Mouse (Mus musculus) gastrocnemius, postnatal 14 days (tissue): ENCODE measurements around the gene Cox8b. TPM values are rescaled to one million over a fixed set of nuclear protein-coding genes. Genes with fewer than 3 reads are reported as not detected.
A peak's percentile ranks its signal among the peaks of the same experiment; 100 is the strongest.

Source experiments
- DNase-seq: peaks from one replicate; pipeline ENCODE4 v3.0.0; 2021; ENCODE audit warnings: mixed read lengths
- intact Hi-C: fragments of 180-260 bp; cut with DNase I; formaldehyde crosslinking; loops from one replicate; pipeline ENCODE4 v1.15.1; 2025; ENCODE audit warnings: low total_unique reads
- total RNA-seq, 2 experiments: library from RNA; stranded (reverse); gene quantifications; 2 replicates each; pipeline ENCODE4 v1.2.3; 2021

The Cox8b gene
- total RNA-seq, 2 experiments from 2014 or later = 1,269 to 1,458 TPM

DNA sequence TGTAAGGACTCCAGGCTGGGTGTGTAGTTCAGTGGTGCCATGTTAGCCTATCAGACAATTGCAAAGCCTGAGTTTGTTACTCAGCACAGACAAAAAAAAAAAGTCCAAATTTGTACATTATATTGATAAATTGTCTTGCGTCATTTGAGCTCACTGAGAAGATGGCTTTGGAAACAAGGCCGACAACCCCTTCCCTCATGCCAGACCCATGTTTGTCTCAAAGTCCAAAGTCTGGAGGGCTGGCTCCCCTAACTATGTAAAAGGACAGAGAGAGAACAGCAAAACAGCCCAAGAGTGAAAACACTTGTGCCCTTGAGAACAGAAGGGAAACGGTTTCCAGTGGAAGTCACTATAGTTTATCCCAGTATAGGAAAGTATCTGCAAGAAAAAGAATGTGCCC, 19.8 kb downstream of the Cox8b start:
- intact Hi-C loops = no loop called here
- no peak for DNase-seq

DNA sequence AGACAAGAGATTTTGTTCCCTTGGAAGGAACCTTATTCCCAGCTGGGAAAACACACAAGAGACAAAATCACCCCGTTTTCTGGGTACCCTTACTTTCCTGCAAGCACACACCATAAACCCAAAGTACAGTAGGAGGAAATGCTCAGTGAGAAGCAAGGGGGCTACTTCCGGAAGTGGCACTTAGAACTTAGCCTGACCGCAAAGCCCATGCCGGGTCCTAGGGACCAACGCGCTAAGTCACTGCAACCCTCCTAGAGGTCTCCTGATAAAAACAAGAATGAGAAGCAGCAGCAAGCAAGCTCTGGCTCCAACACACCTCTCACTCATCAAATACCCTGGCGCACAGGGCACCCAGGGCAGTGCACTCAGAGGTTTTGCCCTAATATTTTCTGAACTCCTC, 20.9 kb downstream of the Cox8b start:
- intact Hi-C loops = no loop called here
- no peak for DNase-seq

DNA sequence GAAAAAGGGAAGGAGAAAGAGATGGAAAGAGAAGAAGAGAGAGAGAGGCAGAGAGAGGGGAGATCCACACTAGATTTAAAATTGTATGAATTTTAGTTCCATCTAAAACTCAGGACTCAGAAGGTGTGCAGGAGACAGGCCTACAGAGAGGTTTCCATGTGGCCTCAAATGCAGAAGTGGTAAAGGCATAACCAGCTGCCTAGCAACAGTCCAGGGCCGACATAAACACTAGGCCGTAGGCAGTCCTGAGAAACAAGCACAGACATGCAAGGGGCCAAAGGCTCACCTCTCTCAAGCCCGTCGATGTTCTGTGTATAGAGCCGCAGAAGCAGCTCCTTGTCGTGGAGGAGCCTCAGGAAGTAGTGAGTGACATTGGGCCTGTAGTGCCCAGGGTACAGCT, 22.9 kb downstream of the Cox8b start:
- intact Hi-C loops = no loop called here
- DNase-seq = no peak

DNA sequence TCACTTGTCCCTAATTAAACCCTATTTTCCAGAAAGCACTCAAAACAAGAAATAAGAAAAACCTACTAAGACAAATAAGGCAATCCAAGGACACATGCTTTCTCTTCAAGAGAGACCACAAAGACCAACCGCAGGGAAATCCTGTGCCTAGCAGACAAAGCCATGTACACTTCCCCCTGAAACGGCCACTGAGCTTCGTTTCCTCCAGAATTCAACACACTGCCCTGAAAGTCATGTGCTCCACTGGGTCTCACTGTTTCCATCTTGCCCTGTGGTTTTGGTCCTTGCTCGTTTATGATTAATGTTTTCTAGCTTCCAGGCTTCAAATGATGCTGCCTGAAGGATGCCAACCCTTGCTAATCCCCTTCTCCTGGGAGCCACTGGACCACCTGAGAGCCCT, 26.0 kb downstream of the Cox8b start:
- intact Hi-C loops = no loop called here

DNA sequence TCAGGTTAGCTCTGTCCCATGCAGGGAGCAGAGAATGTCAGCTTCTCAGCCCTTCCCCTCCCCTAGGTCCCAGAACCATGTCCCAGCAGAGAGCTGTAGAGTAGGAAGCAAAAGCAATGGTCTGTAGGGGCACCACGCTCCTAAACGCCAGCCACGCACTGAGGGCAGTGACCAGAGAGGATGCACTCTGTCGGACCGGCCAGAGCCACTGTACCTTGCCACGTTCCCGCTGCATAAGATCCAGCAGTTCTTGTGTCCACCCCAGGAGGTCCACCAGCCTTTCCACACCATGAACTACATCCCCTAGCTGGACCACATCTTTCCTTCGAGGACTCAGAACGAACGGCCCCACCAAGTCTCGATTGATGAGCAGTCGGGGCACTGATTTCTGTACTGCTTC, 35.5 kb downstream of the Cox8b start:
- intact Hi-C loops = no loop called here
- no peak for DNase-seq

More for the DNA sequence above, 26.0 kb downstream of the Cox8b start:
- no peak for DNase-seq

DNA sequence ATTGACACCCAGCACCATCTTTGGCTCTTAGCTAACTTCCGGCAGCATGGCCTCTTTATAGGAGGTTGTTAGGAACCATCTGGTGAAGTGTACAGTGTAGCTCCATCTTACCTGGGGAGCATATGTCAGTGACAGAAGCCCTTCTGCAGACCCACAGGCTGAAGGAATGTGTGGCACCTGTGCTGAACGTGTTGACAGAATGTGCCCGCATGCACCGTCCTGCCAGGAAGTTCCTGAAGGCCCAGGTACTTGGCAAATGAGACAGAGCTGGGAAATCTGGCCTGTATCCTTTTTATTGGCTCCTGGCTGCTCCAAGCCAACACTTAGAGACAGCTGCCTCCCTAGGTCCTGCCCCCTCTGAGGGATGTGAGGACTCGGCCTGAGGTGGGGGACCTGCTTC, 39.5 kb downstream of the Cox8b start:
- no peak for DNase-seq
- intact Hi-C loops = no loop called here

DNA sequence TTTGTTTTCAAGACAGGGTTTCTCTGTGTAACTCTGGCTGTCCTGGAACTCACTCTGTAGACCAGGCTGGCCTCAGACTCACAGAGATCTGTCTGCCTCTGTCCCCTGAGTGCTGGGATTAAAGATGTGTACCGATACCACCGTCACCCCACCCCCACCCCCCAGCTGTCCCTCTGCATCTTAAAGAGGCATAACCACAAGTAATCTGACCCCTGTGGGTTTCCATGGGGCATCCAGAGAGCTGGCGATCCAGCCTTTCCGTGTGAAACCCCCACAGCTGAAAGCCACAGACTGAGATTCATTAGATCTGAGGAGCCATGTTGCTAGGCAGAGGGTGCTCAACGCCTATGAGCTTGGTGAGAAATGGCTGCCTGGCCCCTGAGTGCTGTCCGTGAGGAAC, 40.2 kb downstream of the Cox8b start:
- DNase-seq = no peak
- intact Hi-C loops = no loop called here

DNA sequence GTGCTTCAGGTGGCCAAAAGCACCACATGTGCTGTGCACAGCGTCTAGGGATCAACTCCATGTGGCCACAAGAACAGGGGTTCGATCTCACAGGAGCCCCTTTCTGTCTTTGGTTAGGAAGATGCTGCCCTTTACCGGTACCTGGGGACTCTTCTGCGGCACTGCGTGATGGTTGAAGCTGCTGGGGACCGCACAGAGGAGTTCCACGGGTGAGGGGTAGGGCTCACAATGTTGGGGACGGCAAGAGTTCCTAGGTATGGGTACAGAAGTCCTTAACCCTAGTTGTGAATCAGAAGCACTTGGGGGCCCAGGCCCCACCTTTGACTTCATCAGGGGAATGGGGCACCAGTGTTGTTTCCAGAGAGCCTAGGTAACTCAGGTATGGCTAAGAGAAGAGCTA, 41.5 kb downstream of the Cox8b start:
- intact Hi-C loops = no loop called here

DNA sequence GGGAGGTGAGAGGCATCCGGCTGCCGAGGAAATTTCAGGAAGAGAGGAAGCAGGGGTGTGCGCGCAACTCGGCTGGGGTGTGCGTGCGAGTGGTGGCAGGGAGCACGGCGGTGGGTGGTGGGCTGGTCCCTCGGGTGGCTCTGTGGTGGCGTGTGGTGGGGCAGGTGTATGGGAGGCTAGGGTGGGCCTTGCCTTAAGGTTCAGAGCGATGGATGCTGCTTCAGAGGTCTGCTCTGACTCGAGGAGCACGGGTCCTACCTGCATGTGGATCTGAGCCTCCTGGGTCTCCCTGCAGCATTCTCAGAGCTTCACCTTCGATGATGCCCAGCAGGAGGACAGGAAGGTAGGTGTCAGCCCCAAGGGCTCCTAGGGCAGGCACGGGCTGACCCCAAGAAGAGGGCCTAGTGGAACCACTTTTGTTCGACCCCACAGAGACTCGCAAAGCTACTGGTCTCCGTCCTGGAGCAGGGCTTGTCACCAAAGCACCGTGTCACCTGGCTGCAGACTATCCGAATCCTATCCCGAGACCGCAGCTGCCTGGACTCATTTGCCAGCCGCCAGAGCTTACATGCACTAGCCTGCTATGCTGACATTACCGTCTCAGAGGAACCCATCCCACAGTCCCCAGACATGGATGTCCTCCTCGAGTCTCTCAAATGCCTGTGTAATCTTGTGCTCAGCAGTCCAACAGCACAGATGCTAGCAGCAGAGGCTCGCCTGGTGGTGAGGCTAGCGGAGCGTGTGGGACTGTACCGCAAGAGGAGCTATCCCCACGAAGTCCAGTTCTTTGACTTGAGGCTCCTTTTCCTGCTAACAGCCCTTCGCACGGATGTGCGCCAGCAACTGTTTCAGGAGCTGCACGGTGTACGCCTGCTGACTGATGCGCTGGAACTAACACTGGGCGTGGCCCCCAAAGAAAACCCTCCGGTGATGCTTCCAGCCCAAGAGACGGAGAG, 42.4 kb downstream of the Cox8b start, which contains the start of gene Bet1l:
Gene Bet1l (minus strand): TSS at position 28 of the 956 bp plus-strand sequence.
- no peak for DNase-seq
- intact Hi-C loops = no loop called here

More for the DNA sequence above, 41.5 kb downstream of the Cox8b start:
- no peak for DNase-seq

DNA sequence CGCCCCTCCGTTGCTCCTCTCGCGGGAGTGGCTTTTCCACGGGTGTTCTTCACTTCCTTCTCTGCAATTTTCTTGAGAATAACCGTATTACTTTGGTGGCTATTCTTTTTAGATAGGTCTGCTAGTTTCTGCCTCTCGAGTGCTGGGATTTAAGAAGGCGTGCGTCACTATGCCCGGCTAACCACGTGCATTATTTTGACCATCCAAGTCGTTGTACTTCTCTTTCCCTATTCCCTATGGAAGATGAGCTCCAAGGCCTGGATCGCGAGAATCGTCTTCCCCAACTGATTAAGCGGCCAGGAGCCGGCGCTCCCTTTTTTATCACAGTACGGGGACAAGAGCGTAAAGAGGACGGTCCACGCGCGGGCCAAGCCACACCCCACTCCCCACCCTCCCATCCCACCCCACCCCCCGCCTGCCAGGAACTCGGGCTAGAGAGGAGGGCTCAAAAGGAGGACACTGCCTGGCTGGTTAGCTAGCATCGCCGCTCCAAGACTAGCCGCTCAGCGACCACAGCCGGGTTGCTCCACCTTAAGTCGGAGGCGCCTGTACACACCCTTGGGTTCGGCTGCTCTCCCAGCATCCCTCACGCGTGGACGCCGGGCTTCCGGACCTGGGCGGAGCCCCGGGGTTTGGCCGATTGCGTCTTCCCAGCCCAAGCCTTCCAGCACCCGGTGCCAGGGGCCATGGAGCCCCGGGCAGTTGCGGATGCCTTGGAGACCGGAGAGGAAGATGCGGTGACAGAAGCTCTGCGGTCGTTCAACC, 43.3 kb downstream of the Cox8b start, which contains the start of gene Ric8a:
Gene Ric8a (plus strand): TSS at position 173 of the 765 bp plus-strand sequence.
- peak; percentile 93 for DNase-seq
- intact Hi-C loops = no loop called here

DNA sequence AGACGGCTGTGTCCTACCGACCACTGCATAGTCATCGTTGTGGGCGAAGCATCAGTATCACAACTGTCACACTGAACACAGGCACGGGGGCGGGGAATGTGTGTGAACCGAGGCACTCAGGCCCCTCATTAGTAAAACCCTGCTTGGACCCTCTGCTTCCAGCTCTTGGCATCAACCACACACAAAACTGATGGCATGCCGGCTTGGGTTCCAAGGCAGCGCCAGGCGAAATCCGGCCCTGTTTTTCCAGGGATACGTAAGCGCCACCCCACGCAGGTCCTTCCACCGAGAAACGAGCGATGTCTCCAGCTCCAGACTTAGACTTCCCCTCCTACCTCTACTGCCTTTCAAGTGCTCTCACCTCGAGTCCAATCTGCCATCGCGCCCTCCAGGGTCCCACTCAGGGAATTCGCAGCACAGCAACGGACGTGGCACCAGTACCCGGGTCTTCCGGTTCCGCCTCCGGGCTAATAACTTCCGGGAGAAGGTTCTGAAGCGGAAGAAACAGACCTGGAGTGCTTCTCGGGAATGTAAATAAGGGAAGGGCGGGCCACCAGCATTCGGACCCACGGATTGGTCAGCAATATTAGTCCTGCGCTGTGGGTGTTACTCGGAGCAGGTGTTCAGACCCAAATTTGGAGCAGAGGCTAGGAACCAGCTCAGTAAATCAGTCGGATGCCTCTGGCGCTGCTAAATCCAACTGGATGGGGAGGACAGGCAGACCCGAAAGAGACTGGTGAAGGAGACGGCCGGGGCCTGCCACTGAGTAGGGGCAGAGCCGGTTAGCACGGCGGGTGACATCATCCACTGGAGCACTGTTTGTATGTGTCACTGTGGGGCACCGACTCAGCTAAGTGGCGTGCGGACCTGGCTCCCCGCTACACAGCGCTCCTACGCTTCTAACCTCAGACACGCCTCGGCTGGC, 44.1 kb downstream of the Cox8b start, which contains the start of gene Gm45785:
Gene Gm45785 (minus strand): TSS at position 472 of the 925 bp plus-strand sequence.
- intact Hi-C loops = no loop called here
- DNase-seq = peak; percentile 85

DNA sequence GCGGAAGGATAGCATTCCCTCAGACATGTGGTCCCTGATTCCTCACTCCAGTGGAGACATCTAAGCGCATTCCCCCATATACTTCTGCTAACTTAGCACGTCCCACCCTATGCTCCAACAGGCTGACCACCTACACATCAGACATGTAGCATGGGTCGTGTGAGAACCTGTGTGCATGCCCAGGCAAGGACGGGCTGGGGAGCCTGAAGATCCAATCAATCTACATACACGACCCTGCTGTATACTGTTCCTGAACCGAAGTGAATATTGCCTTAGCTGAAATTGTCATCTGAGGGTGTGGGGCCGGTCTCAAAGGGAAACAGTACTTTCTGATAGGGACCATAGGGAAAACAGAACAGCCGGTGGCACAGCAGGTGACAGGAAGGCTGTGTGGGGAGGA, 45.1 kb downstream of the Cox8b start:
- DNase-seq = no peak
- intact Hi-C loops = no loop called here

DNA sequence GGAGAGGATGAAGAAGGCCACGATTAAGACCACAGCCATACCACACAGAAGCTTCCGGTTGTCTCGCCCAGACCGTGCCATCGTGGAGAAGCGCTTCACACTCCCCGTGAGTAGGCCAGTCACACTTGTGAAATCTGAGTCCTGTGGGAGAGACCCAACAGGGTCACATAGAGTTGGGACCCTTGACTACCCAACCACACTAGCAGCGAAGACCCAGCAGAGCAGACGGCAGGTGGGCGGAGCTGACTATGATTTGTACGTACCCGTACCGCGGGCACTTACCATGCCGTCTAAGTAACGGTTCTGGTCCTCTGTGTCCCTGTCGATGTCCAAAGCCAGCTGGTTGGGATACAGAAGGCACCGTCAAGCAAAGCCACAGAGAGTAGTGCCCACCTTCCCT, 45.8 kb downstream of the Cox8b start:
- intact Hi-C loops = no loop called here
- DNase-seq = no peak

DNA sequence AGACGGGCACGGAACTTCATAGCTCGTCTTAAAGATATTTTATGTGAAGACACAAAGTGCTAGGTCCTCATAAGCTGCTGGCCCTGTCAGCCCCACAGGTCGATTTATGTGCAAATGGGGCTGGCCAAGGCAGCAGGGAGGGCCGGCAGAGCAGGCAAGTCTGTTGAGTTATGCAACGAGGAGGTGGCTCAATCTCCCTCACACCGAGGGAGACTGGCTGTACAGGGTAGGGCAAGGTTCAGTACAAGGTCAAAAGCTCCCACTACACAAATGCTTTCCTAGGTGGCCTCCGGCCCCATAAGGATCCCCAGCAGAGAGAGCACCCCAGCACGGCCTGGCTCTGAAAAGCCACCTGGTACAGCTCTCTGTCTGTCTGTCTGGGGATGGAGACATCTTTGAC, 46.9 kb downstream of the Cox8b start:
- DNase-seq = no peak
- intact Hi-C loops = no loop called here

DNA sequence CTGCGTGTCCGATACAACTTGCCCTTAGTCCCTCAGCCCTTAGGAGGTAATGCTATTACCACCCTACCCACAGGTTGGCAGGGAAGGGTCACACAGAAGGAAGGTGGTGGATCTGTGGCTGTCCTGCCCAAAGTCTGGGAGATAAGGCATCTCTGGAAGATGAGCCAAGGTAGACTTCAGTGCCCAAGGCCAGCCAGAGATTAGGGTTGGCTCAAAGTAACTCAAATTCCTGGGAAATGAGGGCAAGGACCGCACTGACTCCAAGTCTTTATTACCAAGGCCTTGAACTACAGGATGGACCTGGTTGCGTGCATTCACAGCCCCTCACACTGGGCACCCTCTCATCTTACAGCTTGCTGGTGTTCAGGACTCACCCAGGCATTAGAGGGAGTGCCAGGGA, 48.3 kb downstream of the Cox8b start:
- no peak for DNase-seq
- intact Hi-C loops = no loop called here
